Comparison of ENCODE assay signal across 24 mouse cellular contexts in genomic region chr11:107349756-107350155, GRCm38 (mm10).
"Had no signal": no experiment of that assay in that cellular context is flagged by ENCODE, and none has a peak within 500 bp of the region (broad histone marks: within the 10 kb centered on the region; RNA-seq: fewer than 3 reads in every experiment).

No protein-coding gene starts in this region.

- H3K4me1 ChIP-seq: hindbrain, embryonic 12.5 days had no signal

- H3K4me3 ChIP-seq: gastrocnemius, adult 2 months; heart, embryonic 13.5 days; heart, embryonic 15.5 days; hindbrain, embryonic 10.5 days; hindbrain, embryonic 12.5 days; intestine, embryonic 15.5 days; layer of hippocampus, adult 2 months; limb, embryonic 13.5 days; limb, embryonic 15.5 days; liver, embryonic 12.5 days had no signal

- H3K9ac ChIP-seq: heart, embryonic 13.5 days; heart, embryonic 15.5 days; hindbrain, embryonic 12.5 days; hindbrain, embryonic 14.5 days; intestine, embryonic 15.5 days; limb, embryonic 13.5 days; limb, embryonic 15.5 days; liver, embryonic 12.5 days; liver, embryonic 14.5 days had no signal

- H3K36me3 ChIP-seq: heart, embryonic 13.5 days; heart, embryonic 15.5 days; hindbrain, embryonic 10.5 days; hindbrain, embryonic 12.5 days; intestine, embryonic 15.5 days; limb, embryonic 15.5 days; liver, embryonic 12.5 days had no signal

- H3K27me3 ChIP-seq: heart, embryonic 13.5 days; heart, embryonic 15.5 days; hindbrain, embryonic 12.5 days; intestine, embryonic 15.5 days; limb, embryonic 13.5 days; limb, embryonic 15.5 days; liver, embryonic 12.5 days had no signal

- DNase-seq: gastrocnemius, adult 2 months; gastrocnemius, postnatal 10 days; gastrocnemius, postnatal 25 days; heart, adult 18-20 months; heart, postnatal 14 days; heart, postnatal 4 days; kidney, adult 18-20 months; kidney, adult 8-10 months; kidney, postnatal 10 days; kidney, postnatal 25 days; kidney, postnatal 4 days; layer of hippocampus, postnatal 36 days; left cerebral cortex, postnatal 4 days had no signal

- H3K27ac ChIP-seq: gastrocnemius, adult 2 months; heart, embryonic 13.5 days; heart, embryonic 15.5 days; hindbrain, embryonic 10.5 days; hindbrain, embryonic 12.5 days; hindbrain, embryonic 14.5 days; intestine, embryonic 15.5 days; layer of hippocampus, adult 2 months; limb, embryonic 13.5 days; limb, embryonic 15.5 days; liver, embryonic 12.5 days; liver, embryonic 14.5 days had no signal

- H3K9me3 ChIP-seq: heart, embryonic 13.5 days; heart, embryonic 15.5 days; hindbrain, embryonic 10.5 days; hindbrain, embryonic 12.5 days; intestine, embryonic 15.5 days; limb, embryonic 13.5 days; limb, embryonic 15.5 days; liver, embryonic 12.5 days had no signal
